Mouse (Mus musculus) stomach, embryonic 15.5 days (tissue): ENCODE measurements around the gene Serpina1a. TPM values are rescaled to one million over a fixed set of nuclear protein-coding genes. Genes with fewer than 3 reads are reported as not detected.
"Not testable (repeated sequence)": the region's sequence is repeated elsewhere in the genome, so short reads cannot be mapped to it uniquely, and the experiment has no call there.

ENCODE experiments used
- ATAC-seq: fragments of 200-750 bp; cut with Nextera tagmentation; 2 replicates; pipeline ENCODE4 v1.8.0; 2017; ENCODE audit warnings: low read depth, moderate number of reproducible peaks, moderate TSS enrichment; ENCODE audit not compliant: insufficient read depth, low FRiP score
- H3K27ac ChIP-seq: fragments of 300-500 bp; sonication (generic); 2 replicates; pipeline ENCODE4 v1.5.1; 2015; ENCODE audit warnings: mild to moderate bottlenecking, inconsistent platforms
- H3K27me3 ChIP-seq: fragments of 300-500 bp; sonication (generic); replicated peaks from 2 replicates; pipeline ENCODE4 v1.6.1; 2015; ENCODE audit warnings: inconsistent platforms
- H3K36me3 ChIP-seq: fragments of 300-500 bp; sonication (generic); 2 replicates; pipeline ENCODE4 v1.6.1; 2015; ENCODE audit warnings: inconsistent platforms
- H3K4me1 ChIP-seq: fragments of 300-500 bp; sonication (generic); 2 replicates; pipeline ENCODE4 v1.6.1; 2015; ENCODE audit warnings: inconsistent platforms
- H3K4me2 ChIP-seq: fragments of 300-500 bp; sonication (generic); 2 replicates; pipeline ENCODE4 v1.6.1; 2015; ENCODE audit warnings: mild to moderate bottlenecking, inconsistent platforms
- H3K4me3 ChIP-seq: fragments of 300-500 bp; sonication (generic); replicated peaks from 2 replicates; pipeline ENCODE4 v1.5.1; 2015; ENCODE audit warnings: inconsistent platforms
- H3K9ac ChIP-seq: fragments of 300-500 bp; sonication (generic); 2 replicates; pipeline ENCODE4 v1.6.1; 2015; ENCODE audit warnings: inconsistent platforms
- H3K9me3 ChIP-seq: fragments of 300-500 bp; sonication (generic); 2 replicates; pipeline ENCODE4 v1.6.1; 2016; ENCODE audit warnings: inconsistent platforms
- WGBS: fragments of 180-500 bp; shearing (Covaris S2); methylation state at CpG from one replicate; pipeline ENCODE4 v1.1.7; 2015; 5-methylcytosine and 5-hydroxymethylcytosine counted together
- polyA plus RNA-seq: library from polyadenylated mRNA; unstranded; fragments of >200 nt; fragmentation: Nextera tagmentation; extraction: Ambion mirVana; gene quantifications from 2 replicates; pipeline ENCODE4 v1.2.1, GENCODE M21; 2015

The Serpina1a gene
- polyA plus RNA-seq: 19.0 and 49.1 TPM in 2 replicates

- H3K4me1 ChIP-seq, H3K4me2 ChIP-seq, H3K9me3 ChIP-seq, H3K27ac ChIP-seq, H3K9ac ChIP-seq, ATAC-seq, H3K36me3 ChIP-seq, H3K4me3 ChIP-seq, H3K27me3 ChIP-seq: not testable (repeated sequence)
- 63% methylated on average over 9 of the region's 9 CpGs for WGBS
Measured at GRCm38 (mm10) chr12:103863101-103863974, at the start of gene Serpina1a. Serpina1a (minus strand) TSS chr12:103863562.

- not testable (repeated sequence) for H3K9ac ChIP-seq, H3K9me3 ChIP-seq, ATAC-seq, H3K27me3 ChIP-seq, H3K4me1 ChIP-seq, H3K4me3 ChIP-seq, H3K36me3 ChIP-seq, H3K4me2 ChIP-seq, H3K27ac ChIP-seq
- WGBS: 90% methylated on average over 12 of the region's 16 CpGs
Measured at GRCm38 (mm10) chr12:103909181-103909580, 45.8 kb upstream of the Serpina1a start.

- WGBS: 32% methylated on average over 1 of the region's 1 CpGs
- H3K4me3 ChIP-seq, H3K36me3 ChIP-seq, H3K27me3 ChIP-seq, H3K9me3 ChIP-seq, ATAC-seq, H3K27ac ChIP-seq, H3K9ac ChIP-seq, H3K4me1 ChIP-seq, H3K4me2 ChIP-seq: not testable (repeated sequence)
Measured at GRCm38 (mm10) chr12:103907746-103908145, 44.4 kb upstream of the Serpina1a start.

- not testable (repeated sequence) for ATAC-seq, H3K9me3 ChIP-seq, H3K9ac ChIP-seq, H3K36me3 ChIP-seq, H3K4me1 ChIP-seq, H3K4me2 ChIP-seq, H3K4me3 ChIP-seq, H3K27me3 ChIP-seq, H3K27ac ChIP-seq
- 61% methylated on average over 4 of the region's 4 CpGs for WGBS
Measured at GRCm38 (mm10) chr12:103904837-103905340, 41.5 kb upstream of the Serpina1a start, which contains the start of gene Serpina1c. Serpina1c (minus strand) TSS chr12:103904887.

GRCm38 (mm10) chr12:103901929-103902328, 38.6 kb upstream of the Serpina1a start:
- not testable (repeated sequence) for H3K27me3 ChIP-seq, H3K4me2 ChIP-seq, H3K4me3 ChIP-seq, H3K9me3 ChIP-seq, H3K4me1 ChIP-seq, H3K36me3 ChIP-seq, ATAC-seq, H3K9ac ChIP-seq, H3K27ac ChIP-seq
- 83% methylated on average over 3 of the region's 3 CpGs for WGBS

- H3K36me3 ChIP-seq, H3K4me1 ChIP-seq, H3K4me2 ChIP-seq, ATAC-seq, H3K27ac ChIP-seq, H3K4me3 ChIP-seq, H3K27me3 ChIP-seq, H3K9me3 ChIP-seq, H3K9ac ChIP-seq: not testable (repeated sequence)
- 64% methylated on average over 1 of the region's 1 CpGs for WGBS
Measured at GRCm38 (mm10) chr12:103866873-103867272, 3.5 kb upstream of the Serpina1a start.

GRCm38 (mm10) chr12:103860976-103861375, 2.4 kb downstream of the Serpina1a start:
- Histone ChIP-seq H3K9me3 (no peaks in the 10 kb centered on the region), H3K27me3 (no peaks in the 10 kb centered on the region), H3K36me3 (no peaks in the 10 kb centered on the region), H3K4me1 (no peaks in the 10 kb centered on the region), H3K4me3 (no peak overlapping the region), H3K27ac (no peak overlapping the region), H3K9ac (no peak overlapping the region), H3K4me2 (no peak overlapping the region)
- WGBS: 68% methylated on average over 3 of the region's 3 CpGs
- no peak for ATAC-seq

- not testable (repeated sequence) for H3K9me3 ChIP-seq, H3K9ac ChIP-seq, H3K36me3 ChIP-seq, H3K4me3 ChIP-seq, H3K4me1 ChIP-seq, ATAC-seq, H3K27ac ChIP-seq, H3K27me3 ChIP-seq, H3K4me2 ChIP-seq
- WGBS: 71% methylated on average over 3 of the region's 4 CpGs
Measured at GRCm38 (mm10) chr12:103860571-103860970, 2.8 kb downstream of the Serpina1a start.

GRCm38 (mm10) chr12:103859584-103859983, 3.8 kb downstream of the Serpina1a start:
- H3K9me3 ChIP-seq, H3K27me3 ChIP-seq, H3K4me2 ChIP-seq, ATAC-seq, H3K36me3 ChIP-seq, H3K9ac ChIP-seq, H3K27ac ChIP-seq, H3K4me1 ChIP-seq, H3K4me3 ChIP-seq: not testable (repeated sequence)
- WGBS: 74% methylated on average over 3 of the region's 3 CpGs

GRCm38 (mm10) chr12:103853032-103853431, 10.3 kb downstream of the Serpina1a start:
- not testable (repeated sequence) for H3K36me3 ChIP-seq, H3K9me3 ChIP-seq, H3K27me3 ChIP-seq, H3K27ac ChIP-seq, H3K4me3 ChIP-seq, H3K9ac ChIP-seq, H3K4me2 ChIP-seq, H3K4me1 ChIP-seq, ATAC-seq
- 77% methylated on average over 2 of the region's 2 CpGs for WGBS

- H3K4me1 ChIP-seq: not testable (repeated sequence)
- WGBS: 85% methylated on average over 4 of the region's 4 CpGs
Measured at GRCm38 (mm10) chr12:103830273-103830672, 33.1 kb downstream of the Serpina1a start, which contains the start of gene Serpina1b. Serpina1b (minus strand) TSS chr12:103830373.

GRCm38 (mm10) chr12:103827661-103828372, 35.5 kb downstream of the Serpina1a start:
- H3K27me3 ChIP-seq, H3K9me3 ChIP-seq, H3K4me2 ChIP-seq, H3K36me3 ChIP-seq, H3K9ac ChIP-seq, H3K27ac ChIP-seq, H3K4me1 ChIP-seq, H3K4me3 ChIP-seq, ATAC-seq: not testable (repeated sequence)
- WGBS: 60% methylated on average over 6 of the region's 6 CpGs

More at GRCm38 (mm10) chr12:103830273-103830672, 33.1 kb downstream of the Serpina1a start, which contains the start of gene Serpina1b:
- not testable (repeated sequence) for H3K27ac ChIP-seq, H3K9me3 ChIP-seq, H3K9ac ChIP-seq, H3K4me3 ChIP-seq, H3K36me3 ChIP-seq, H3K4me2 ChIP-seq, ATAC-seq, H3K27me3 ChIP-seq
